Mouse (Mus musculus): Measurements from ENCODE around the gene Ezh1.

DNA sequence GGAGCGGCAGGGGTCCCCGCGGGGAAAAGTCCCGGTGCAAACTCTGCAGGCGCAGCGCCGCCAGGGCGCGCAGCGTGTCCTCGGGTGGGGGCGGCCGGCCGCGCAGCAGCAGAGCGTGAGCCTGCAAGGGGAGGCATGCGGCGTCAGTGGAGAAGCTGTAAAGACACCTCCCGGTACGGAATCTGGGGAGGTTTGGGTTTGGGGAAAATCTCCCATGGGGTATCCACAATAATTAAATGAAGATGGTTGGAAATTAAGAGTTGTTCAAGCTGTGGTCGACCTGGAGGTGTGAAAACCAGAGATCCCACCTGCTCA, 62.0 kb downstream of the Ezh1 start:
- TF ChIP-seq POLR2A (IDR thresholded peaks at IDR 0.05; ENCODE audit: insufficient read depth, low read length) (no peak), CTCF (IDR thresholded peaks at IDR 0.05; ENCODE audit: low read depth, low read length) (no peak)

Data from ES-Bruce4 (cell line).